Mouse (Mus musculus) mesoderm, embryonic 11.5 days (tissue): ENCODE data around the gene Gm20877.
"Not testable (repeated sequence)": the region's sequence is repeated elsewhere in the genome, so short reads cannot be mapped to it uniquely, and the experiment has no call there.

Experiments
- DNase-seq: peaks from one replicate; pipeline ENCODE4 v3.0.0-alpha.2; 2012; ENCODE audit warnings: low read depth, low spot score

Gm20877 gene

GRCm38 (mm10) chrY:17093573-17093972 is at the start of gene Gm20877:
Gene Gm20877, plus strand, starts transcription at chrY:17093873.
- DNase-seq, result not testable (repeated sequence)
